Mouse (Mus musculus) gastrocnemius, adult 8-10 months (tissue): ENCODE data around the gene Ncor2. TPM values are rescaled to one million over a fixed set of nuclear protein-coding genes. Genes with fewer than 3 reads are reported as not detected.
A peak's percentile ranks its signal among the peaks of the same experiment; 100 is the strongest.

ENCODE experiments used
- DNase-seq, 2 experiments: peaks; one replicate each; pipeline ENCODE4 v3.0.0; 2022; ENCODE audit warnings: low spot score in 2 of 2
- total RNA-seq, 4 experiments: library from RNA; stranded (reverse); gene quantifications; 2 replicates each; pipeline ENCODE4 v1.2.4; 2022

The Ncor2 gene
- total RNA-seq, 4 experiments from 2014 or later: 93.5 to 117 (median 97.9) TPM

- DNase-seq: no peak
Observed at GRCm38 (mm10) chr5:125069916-125070315, 109.1 kb downstream of the Ncor2 start.

GRCm38 (mm10) chr5:125069426-125069825, 109.6 kb downstream of the Ncor2 start:
- no peak for DNase-seq

DNA sequence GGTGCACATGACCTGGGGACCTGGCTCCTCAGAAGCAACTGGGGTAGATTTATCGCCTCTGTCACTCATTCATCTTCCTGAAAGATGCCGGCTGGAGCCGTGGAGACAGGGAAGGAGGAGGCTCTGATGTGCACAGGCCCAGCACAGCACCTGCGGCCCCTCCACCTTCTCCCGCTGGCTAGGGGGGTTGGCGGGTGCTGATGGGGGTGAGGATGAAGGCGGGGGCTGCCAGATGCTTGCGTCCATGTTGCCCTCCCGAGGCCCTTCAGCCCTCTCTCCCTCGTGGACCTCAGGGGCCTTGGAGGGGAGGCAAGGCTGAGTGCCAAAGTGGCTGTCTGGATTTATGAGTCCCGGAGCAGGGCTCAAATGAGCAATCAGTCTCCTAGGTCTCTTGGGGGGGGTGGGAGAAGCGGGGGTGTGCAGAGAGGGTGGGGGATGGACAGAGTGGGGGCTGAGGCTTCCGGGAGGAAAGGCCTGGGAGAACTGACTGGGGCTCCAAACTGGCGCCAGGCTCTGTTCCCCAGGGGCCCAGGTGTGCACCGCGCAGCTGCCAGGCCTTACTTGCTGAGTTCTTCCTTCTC, 110.6 kb downstream of the Ncor2 start:
- DNase-seq: no peak

DNA sequence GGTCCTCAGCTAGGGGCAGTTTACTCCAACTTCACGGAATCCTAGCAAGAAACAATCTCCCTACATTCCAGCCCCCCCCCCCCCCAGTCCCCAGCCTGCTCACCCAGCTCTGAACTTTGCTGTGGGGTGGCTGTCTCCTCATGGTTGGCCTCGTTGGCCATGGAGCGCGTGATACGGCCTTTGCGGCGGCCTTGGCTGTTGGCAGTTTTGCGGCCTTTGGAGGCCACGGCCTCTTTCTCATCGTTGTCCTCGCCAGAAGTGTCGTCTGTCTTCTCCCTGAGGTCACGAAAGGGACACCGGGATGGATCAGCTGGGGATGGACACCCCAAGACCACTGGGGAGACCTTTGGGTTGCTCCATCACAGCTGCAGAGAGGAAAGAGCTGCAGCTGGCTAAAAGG, 111.3 kb downstream of the Ncor2 start:
- DNase-seq: no peak

GRCm38 (mm10) chr5:125066479-125067471, 112.2 kb downstream of the Ncor2 start:
- peak; percentile 82 to 85 for DNase-seq

DNA sequence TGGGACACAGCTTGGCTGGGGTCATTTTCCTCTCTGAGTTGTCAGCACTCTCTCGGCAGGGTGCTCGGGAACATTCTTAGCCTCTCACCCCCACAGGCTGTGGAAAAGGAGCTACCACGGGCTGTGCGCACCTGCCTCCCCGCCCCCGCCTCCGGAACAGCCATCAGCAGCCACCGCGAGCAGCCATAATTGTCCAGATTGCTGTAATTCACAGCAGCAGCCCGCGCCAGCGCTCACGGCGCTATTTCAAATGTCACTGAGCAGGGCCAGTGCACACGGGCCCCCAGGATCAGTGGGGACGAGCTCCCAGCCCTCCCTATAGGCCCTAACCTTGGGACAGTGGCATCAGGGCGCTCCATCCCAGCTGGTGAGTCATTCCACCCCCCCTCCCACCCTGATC, 116.0 kb downstream of the Ncor2 start:
- no peak for DNase-seq

GRCm38 (mm10) chr5:125058267-125058668, 120.8 kb downstream of the Ncor2 start:
- peak; percentile 69 to 81 for DNase-seq

DNA sequence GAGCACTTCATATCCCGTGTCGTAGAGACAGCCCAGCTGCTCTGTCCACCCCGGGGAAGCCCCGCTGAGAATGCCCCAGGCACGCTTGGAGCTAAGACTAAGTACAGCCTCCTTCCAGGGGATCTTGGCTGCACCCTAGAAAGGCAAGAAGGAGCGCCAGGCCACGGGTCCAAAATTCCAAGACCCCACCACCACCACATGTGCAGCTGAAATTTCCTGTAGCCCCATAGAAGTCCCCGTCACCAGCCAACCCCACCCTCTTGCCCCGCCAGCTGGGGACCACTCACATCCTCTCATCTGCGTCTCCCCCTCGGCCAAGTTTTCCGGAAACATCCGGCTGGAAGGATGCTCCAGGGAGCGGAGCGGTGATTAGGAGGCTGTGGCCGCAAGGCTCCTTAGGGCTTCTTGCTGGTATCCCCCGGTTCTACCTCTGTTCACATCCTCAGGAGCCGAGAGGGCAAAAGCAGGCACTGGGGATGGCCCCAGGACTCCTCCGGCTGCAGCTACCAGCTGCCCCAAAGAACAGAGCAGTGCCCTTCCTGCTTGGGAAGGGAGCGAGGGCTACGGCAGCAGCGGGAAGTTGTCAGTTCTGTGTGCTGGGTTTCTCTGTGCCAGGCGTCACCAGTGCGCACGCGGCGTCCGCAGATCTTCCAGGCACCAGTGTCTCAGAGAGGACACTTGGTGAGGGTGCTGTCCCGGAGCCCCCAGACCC, 121.3 kb downstream of the Ncor2 start:
- DNase-seq: peak; percentile 41 to 62

GRCm38 (mm10) chr5:125056696-125057554, 122.1 kb downstream of the Ncor2 start:
- peak; percentile 82 to 93 for DNase-seq

DNA sequence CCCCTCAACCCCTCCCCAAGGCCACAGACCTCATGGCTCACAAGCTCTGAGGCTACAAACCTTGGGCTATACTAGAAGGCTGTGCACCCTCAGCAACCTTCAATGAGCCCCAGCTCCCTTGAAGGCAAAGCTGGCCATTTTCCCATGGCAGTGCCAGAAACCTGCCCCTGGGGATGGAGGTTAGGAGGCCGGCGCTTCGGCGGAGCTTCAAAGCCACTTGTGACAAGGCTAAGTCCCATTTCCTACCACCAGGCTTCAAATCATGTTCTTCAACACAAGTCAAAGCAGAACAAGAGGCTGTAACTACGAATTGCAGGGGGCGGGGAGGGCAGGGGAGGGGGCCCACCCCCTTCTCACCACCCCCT, 122.7 kb downstream of the Ncor2 start:
- DNase-seq: no peak

- DNase-seq: no peak
Observed at GRCm38 (mm10) chr5:125055901-125056300, 123.1 kb downstream of the Ncor2 start.

GRCm38 (mm10) chr5:125053661-125054060, 125.4 kb downstream of the Ncor2 start:
- DNase-seq: no peak

DNA sequence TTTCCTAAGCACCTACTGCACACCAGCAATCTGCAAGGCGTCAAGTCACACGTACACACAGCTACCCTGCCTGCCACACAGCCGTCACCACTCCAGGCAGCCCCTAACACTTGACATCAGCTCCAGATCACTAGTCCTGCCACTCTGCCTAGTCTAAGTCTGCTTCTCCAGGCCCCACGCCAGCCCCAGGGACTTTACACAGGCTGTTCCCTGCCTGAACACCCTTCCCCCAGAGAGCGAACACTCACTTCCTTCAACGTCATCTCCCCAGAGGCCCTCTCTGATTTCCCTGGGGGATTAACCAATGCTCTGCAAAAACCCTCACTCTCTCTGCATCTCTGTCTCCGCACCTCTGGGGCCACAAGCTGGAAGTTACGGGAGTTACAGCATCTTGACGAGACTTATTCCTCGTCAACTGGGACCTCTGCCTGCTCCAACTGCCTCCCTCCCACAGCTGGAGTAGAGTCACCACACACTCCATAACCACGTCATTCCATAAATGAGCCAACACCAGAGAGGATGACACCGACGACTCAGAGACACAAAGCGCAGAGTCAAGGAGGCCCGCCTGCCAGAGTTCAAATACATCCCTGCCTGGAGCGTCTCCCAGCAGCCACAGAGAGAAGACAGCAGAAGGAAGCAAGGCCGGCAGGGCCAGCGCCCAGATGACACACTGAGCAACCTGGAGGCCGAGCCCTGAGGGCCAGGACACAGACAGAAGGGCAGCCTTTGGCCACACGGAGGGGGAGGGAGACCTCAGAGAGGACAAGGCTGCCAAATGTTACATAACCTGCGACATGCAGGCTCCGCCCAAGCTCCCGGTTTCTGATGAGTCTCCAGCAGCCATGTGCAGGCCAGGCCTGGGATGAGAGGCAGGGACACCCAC, 126.2 kb downstream of the Ncor2 start:
- peak; percentile 75 to 89 for DNase-seq

DNA sequence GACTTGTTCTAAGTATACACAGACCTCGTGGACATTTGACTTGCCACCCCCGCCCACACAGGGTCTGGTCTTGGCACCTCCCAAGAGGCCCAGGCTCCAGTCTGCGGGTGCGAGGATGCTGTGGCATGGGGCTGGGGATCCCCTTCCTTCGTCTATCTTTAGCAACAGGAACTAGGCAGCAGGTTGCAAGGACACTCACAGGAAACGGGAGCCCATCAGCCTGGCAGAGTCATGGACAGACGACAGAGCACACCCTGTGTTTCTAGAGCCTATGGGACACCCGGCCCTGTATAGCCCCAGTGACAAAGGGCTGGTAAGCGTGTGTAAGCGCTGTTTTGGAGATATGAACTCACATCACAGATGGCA, 126.8 kb downstream of the Ncor2 start:
- DNase-seq: no peak

- DNase-seq: no peak
Observed at GRCm38 (mm10) chr5:125049481-125049880, 129.5 kb downstream of the Ncor2 start.

DNA sequence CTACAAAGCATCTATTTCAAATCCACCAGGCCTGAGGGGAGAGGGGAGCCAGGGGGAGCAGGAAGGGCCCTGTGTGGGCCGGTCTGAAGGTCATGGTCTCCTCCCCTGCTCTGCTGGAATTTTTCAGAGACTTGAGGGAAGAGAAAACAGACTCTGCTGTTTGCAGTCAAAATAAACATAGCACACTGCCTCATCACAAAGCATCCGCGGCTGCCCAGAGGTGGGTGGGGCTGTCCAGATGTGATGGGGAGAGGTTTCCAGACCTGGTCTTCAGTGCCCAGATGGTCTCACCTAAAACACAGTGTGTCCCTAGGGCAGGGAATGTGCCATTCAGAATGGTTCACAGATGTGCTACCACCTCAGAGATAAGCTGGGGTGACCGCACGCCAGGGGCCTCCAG, 132.6 kb downstream of the Ncor2 start:
- DNase-seq: no peak

DNA sequence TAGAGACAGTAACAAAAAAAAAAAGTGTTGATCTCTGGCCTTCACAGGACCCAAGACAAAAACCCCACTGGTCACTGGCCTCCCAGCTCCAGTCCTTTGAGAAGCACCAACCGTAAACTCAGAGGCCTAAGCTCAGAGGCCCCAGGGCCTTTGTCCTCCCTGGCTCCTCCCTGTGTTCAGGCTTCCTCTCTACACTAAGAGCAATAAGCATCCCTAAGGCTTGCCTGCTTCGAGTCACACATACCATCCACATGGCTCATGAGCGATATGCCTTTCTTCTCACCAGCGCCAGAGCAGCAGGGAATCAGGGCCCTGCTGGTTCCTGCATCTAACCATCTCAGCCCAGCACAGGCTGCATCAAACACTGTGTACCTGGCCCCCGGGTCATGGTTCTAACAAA, 133.8 kb downstream of the Ncor2 start:
- no peak for DNase-seq

DNA sequence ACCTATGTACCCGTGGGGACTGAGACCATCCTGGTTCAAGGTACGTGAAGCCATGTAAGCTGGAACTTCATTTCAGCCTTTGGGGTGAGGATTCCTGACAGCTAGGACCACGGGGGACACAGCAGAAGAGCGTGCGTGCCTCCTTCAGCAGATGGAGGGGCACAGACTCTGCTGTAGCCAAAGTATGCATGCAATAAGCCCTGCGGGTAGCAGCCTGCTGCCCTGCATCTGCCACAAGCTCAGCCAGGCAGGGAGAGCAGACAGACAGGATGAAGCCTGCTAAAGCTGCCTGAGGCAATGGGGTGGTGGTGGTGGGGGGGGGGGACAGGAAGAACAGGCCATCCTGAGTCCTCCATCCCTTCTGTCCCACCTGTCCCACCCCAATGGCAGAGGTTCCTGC, 135.6 kb downstream of the Ncor2 start:
- DNase-seq: no peak

- DNase-seq: no peak
Observed at GRCm38 (mm10) chr5:125041578-125041977, 137.4 kb downstream of the Ncor2 start.

DNA sequence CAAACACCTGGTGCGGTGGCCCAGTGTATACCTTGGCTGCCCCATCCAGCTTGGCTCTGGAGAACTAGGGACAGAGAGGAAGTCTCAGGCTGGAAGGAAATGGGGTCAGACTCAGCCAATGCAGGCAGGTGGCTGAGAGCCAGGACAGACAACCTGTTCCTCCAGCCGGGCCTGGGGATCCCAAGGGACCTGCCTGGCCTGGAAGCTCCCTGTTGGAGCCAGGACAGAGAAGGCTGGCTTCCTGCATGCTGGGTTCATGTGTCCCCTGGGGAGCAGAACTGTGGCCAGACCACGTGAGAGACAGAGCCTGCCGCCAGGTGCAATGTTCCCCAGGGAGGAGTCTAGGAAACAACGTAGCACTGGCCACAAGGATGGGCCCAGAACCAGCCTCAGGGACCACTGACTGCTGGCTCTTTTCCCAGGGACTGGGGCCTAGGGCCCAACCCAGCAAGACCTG, 138.9 kb downstream of the Ncor2 start:
- peak; percentile 96 to 97 for DNase-seq
